Mouse (Mus musculus) thymus, adult 2 months (tissue): ENCODE results near the gene Fras1.

Experiments
- CTCF ChIP-seq: fragments of 200-500 bp; IDR thresholded peaks from 2 replicates; pipeline ENCODE4 v1.5.1; 2012; ENCODE audit warnings: mild to moderate bottlenecking, control low read depth, low read length, moderate library complexity, borderline replicate concordance; ENCODE audit not compliant: control insufficient read depth, poor library complexity, insufficient read depth; ENCODE audit errors: extremely low read depth
- POLR2A ChIP-seq: fragments of 200-500 bp; IDR thresholded peaks from 2 replicates; pipeline ENCODE4 v1.6.1; 2012; ENCODE audit warnings: mild to moderate bottlenecking, low read length, control low read depth, moderate library complexity; ENCODE audit not compliant: control insufficient read depth, poor library complexity, insufficient read depth; ENCODE audit errors: extremely low read depth

GRCm38 (mm10) chr5:96462197-96462596 lies 88.4 kb downstream of the Fras1 start:
- no peak for TF ChIP-seq CTCF
- TF ChIP-seq POLR2A = no peak
